Mouse (Mus musculus) G1E (cell line): ENCODE measurements around the gene Timm50.

Experiments
- CTCF ChIP-seq: IDR thresholded peaks from 2 replicates; pipeline ENCODE4 v1.5.1; 2012; ENCODE audit warnings: low read depth, low read length, inconsistent platforms, mixed read lengths
- GATA1 ChIP-seq: IDR thresholded peaks from 2 replicates; pipeline ENCODE4 v1.6.1; 2012; ENCODE audit warnings: borderline replicate concordance, low read length, inconsistent platforms, mixed read lengths
- POLR2AphosphoS5 ChIP-seq: IDR thresholded peaks from 2 replicates; pipeline ENCODE4 v1.6.1; 2012; ENCODE audit warnings: low read depth, low read length, inconsistent platforms; ENCODE audit not compliant: insufficient replicate concordance
- TAL1 ChIP-seq: conservative IDR thresholded peaks from 2 replicates; pipeline ENCODE4 v1.6.1; 2012; ENCODE audit warnings: low read depth, low read length, inconsistent platforms, mixed read lengths

GRCm38 (mm10) chr7:28269355-28269754 lies 42.5 kb downstream of the Timm50 start:
- TF ChIP-seq CTCF = peak; percentile 42
- TF ChIP-seq POLR2AphosphoS5 = no peak
- TF ChIP-seq GATA1 = no peak
- TF ChIP-seq TAL1 = no peak
